Mouse (Mus musculus) adrenal gland, postnatal 14 days (tissue): ENCODE measurements at regions not wholly inside any gene's neighbourhood (a gene's known extent, or its start where the extent isn't known, plus 50 kb on each side); places are given as distances from the start of the nearest gene placed in this dataset.
"Not testable (repeated sequence)": the region's sequence is repeated elsewhere in the genome, so short reads cannot be mapped to it uniquely, and the experiment has no call there.

Experiments
- DNase-seq: peaks from one replicate; pipeline ENCODE4 v3.0.0; 2021; ENCODE audit warnings: mixed read lengths

- DNase-seq, result peak; percentile 81
These were observed 74.1 kb upstream of the Diaph3 start for GRCm38 (mm10) chr14:87215099-87215498.

DNA sequence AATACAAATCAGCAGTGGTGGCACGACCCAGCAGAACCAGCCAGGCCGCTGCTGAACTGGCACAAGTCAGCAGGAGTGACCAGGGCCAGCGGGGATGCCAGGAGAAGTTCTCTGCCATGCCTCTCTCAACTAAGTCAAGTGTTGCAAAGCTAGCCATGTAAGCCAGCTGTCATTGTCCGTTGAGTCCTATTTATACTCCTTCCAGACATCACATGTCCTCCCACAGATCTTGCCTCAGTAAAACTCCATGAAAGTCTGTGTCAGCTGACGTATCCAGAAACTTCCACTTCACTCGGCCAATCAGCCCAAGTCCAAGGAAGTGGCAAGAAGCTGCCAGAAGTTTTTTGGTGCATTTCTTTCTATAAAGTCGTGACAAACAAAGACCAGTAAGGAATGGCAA is 76.0 kb upstream of the Diaph3 start:
- no peak for DNase-seq

DNA sequence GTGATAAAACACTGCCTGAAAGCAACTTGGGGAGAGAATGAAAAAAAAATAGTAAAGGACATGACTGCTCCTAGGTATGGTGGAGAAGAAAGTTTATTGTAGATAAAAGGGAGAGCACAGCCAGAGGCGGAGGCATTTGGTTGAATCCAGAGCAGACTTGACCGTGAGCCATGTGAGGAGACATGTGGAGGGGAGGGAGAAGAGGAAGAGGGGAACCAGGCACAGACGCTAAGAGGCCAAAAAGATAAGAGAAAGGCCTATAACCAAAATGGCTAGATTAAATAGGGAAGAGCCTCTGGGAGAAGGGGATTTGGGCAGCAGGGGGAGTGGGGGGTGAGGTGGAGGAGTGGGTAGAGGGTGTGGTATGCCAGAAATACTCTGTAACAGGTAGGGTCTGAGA is 78.9 kb upstream of the Diaph3 start:
- DNase-seq, result no peak

DNA sequence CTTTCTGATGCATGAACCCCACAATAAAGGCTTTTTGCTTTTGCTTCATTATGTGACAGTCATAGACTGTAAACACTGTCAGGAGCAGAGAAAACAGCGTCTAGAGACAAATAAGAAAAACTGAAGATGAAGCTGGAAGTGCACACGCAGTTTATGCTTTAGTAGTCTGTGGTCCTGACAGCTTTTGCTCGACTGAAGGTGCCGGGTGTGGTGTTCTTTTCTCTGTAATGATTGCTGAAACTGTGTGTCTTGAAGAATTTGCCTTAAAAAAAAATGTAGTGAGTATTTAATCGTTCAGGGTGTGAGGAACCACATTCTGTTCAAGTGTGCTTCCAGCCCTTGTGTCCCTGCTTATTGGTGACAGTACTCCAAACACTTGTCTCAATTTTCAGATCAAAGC is 83.8 kb upstream of the Diaph3 start:
- no peak for DNase-seq

DNA sequence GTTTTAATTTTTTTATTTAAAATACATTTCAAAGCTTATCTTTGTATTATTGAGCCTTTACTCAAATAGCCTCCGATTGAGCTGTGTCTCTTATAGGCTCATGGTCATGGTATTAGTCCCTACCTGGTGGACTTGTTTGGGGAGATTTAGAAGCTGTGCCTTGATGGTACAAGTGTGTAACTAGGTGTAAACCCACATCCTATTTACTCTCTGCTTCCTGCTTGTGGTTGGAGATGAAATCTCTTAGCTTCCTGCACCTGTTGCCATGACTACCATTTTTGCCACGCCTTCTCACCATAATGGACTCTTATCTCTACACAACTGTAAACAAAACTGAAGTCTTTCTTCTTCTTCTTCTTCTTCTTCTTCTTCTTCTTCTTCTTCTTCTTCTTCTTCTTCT is 108.2 kb upstream of the Diaph3 start:
- no peak for DNase-seq

DNA sequence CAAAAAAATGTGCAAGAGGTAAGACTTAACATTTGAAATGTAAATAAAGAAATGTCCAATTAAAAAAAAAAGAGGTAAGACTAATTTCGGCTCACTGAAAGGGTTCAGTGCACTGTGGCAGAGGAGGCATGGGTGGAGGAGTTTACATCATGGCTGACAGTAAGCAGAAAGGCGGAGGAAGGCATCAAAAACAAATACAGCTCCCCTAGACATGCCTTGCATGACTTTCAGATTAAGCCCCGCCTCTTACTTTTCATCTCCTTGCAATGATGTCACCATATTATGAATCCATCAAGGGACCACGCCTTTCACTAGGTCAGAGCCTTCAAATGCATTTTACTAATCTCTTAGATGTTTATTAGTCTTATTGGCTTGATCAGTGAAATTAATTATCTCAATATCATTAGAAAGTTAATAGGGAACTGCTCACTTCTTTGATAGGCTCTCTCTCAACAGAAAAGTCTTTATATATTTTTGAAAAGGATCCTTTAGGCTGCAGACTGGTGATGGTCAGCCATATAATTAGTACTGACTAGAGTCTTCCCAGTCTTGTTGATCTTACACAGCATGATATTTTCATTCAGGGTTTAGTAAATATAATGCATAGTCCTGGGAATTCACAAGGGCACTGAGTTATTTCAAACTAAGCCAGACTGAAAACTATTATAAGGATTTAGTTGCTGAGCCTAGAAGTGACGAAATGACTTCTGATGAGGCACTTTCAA is 114.6 kb upstream of the Diaph3 start:
- no peak for DNase-seq

- DNase-seq, result no peak
These were observed 120.7 kb upstream of the Diaph3 start for GRCm38 (mm10) chr14:87261726-87262125.

- no peak for DNase-seq
These were observed 123.8 kb upstream of the Diaph3 start for GRCm38 (mm10) chr14:87264826-87265225.

DNA sequence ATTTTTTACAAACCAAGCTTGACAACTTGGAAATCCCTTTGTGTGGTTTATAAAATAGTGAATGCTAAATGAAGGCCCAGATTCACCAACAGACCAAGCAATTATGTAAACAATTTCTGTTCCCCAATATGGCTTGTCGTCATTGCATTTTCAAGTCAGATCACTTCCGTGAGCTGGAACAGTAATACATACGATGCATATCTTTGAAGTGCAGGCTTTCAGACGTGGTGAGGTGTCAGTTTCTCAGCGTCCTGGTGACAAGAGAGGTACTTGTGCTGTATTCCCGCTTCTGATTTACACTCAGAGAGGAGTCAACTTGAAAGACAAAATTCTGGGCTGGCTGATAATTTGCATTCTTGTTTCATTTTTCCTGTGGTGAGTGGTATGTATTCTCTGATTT is 125.3 kb upstream of the Diaph3 start:
- DNase-seq, result no peak

DNA sequence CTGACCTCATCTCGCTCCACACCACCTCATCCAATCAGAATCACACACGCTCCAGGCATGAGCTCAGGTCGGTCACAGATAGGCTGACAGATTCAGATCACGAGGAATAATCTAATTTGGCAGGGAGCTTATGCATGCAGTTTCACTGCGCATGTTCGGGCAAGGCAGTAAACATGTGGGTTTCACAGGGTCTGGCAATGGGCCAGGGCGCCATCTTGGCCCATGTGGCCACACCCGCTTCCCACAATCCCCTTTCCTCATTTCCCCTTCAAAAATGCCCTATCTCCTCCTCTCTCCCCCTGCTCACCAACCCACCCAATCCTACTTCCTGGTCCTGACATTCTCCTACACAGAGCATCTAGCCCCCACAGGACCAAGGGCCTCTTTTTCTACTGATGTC is 127.2 kb upstream of the Tdrd3 start:
- not testable (repeated sequence) for DNase-seq

DNA sequence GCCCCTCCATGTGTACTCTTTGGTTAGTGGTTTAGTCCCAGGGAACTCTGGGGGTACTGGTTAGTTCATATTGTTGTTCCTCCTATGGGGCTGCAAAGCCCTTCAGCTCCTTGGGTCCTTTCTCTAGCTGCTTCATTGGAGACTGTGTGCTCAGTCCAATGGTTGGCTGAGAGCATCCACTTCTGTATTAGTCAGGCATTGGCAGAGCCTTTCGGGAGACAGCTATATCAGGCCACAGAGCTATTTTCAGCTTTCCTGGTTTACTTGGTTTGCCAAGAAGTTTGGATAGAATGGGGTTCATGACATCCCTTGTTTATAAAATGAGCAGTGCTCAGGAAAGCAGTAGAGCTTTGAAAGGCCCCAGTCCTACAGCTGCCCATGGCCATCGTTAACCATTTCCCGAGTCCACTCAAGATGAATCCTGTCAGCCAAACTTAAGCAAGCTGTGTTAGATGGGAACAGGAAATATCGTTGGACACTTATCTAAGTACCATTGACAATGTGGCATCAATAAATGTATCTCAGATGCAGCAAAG is 126.7 kb upstream of the Tdrd3 start:
- DNase-seq, result no peak

- DNase-seq, result no peak
These were observed 121.2 kb upstream of the Tdrd3 start for GRCm38 (mm10) chr14:87295206-87295605.

DNA sequence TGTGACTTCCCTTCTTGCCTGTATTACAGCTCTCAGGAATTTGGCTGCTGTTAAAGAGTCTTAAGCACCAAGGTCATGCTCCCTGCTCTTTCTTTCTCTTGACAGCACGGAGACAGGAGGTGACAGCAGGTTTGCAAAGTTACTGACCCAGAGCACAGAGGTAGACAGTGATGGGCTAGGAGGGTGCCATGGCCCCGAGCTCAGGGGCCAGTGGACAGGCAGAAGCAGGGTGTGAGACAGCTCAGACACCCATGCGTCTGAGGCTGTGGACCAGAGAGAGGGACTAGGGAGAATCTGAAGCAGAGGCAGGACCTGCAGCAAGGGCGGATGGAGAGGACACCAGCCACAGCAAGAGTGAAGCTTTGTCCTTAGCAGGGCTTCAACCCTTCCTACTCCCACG is 119.3 kb upstream of the Tdrd3 start:
- no peak for DNase-seq

- DNase-seq, result no peak
These were observed 115.6 kb upstream of the Tdrd3 start for GRCm38 (mm10) chr14:87300838-87301237.

- no peak for DNase-seq
These were observed 114.9 kb upstream of the Tdrd3 start for GRCm38 (mm10) chr14:87301564-87301963.

DNA sequence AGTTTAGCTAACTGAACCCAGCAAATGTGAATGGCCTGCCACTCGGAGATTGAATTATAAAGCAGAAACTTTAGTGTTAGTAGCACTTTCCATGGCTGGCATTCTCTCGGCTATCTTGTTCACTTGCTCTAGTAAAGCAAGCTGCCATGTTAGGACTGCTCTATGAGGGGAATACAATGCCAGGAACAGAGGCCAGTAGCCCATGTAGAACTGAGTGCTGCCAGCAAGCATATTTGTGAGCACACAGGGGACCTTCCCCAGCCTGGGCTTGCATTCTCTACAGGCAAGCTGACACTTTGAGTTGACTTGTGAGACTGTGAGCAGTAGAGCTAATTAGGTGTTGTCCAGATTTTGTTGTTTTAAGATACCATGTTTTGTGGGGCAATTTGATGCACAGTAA is 111.0 kb upstream of the Tdrd3 start:
- DNase-seq, result no peak

DNA sequence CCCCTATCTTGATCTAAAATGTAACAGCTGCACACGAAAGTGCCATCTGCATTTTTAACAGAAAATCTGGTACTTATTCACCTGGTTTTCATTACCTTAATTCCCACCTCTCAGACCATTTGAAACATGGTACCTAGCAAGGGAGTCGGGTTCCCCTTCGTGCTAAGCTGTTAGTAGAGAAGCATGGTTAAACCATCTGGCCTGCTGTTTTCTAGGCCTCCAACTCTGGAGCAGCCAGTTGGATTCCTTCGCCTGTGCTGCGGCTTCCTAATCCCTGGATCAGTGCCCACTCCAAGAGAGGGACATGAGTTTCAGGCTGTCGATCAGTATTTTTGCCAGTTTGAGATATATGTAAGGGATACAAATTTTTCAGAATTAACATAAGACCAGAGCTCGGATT is 110.4 kb upstream of the Tdrd3 start:
- DNase-seq, result no peak

GRCm38 (mm10) chr14:87308016-87308415 is 108.4 kb upstream of the Tdrd3 start:
- DNase-seq, result peak; percentile 7

DNA sequence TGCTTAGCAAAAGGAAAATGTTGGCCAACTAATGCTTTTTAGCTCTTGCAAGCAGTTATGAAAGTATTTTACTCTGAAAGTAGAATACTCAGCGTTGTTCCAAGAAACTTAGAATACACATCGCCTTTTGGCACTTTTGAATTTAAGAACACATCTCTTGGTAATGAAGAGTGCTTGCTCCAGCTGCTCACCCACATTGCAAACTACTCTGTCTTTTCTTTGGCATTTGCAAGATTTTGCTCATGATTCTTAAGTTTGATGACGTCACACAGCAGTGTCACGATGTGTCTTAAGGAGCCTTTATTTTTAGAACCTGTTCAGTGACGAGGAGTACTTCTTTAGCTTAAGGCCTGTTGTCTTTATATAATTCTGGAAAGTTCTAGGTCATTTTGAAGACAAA is 104.1 kb upstream of the Tdrd3 start:
- DNase-seq, result no peak

DNA sequence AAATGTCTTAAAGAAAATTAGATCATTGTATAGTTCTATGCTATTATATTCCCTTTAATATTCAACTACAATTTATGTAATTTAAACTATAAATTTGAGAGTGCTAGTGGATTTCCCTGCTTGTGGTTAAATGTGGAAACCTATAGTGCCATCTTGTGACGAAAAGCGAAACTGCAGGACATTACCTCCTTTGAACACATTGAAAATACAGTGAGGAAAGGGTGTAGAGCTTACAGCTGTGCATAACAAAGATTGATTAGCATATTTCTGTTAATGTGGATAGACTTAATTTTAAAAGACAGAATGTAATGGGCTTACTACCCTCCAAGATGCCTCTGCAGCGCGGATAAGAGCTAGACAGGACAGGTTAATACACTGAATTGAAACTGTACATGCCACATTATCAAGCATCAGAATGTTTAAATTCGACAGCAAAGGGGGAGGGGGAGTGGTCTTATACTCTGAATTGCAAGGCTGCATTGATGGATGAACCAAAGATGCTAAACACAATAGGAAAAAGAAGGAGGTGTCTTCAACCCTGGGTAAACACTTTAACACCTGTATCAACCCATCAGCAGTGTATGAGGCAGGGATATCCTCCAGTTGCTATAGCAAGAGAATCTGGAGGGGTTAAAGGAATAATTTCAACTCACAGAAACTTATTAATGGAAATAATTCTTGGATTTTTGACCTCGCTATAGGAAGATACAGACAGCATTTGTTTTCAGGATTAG is 101.3 kb upstream of the Tdrd3 start:
- peak; percentile 60 for DNase-seq

DNA sequence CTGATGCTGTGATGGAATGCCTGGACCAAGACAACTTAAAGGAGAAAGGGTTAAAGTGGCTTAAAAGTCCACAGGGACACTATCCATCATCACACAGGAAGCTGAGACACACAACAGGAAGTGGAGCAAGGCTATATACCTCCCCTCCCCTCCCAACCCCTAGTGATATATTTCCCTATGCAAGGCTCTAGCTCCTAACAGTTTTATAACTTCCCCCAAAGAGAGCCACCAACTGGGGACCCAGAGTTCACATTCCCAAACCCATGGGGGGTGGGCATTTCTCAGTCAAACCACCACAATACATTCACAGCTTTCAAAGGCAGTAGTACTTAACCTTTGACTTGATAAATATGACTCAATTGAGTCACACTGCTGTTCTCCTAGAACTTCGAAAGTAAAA is 88.6 kb upstream of the Tdrd3 start:
- no peak for DNase-seq

DNA sequence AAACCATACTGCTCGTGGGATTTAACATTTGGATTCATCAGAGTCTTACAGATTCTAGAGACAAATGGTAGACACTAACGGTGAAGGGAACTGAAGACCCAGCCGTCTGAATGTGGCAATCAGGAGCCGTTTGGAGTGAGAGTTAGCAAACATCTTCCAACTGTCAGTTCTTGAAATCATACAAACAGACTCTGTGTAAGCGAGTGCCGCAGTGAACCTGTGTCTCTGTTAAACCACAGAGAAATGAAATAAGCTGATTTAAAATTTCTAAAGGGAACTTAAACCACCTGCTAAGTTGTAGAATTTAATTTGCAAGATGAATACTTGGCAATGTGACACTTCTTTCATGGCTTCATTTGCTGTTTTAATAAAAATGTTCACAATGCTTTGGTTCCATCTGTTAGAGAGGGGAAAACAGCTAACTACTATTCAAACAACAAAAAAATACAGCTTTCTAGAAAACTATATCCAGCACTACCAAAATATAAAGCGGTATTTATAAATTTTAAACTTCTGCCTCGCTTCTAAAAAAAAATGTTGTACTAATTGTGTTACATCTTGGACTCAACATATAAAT is 78.4 kb upstream of the Tdrd3 start:
- DNase-seq, result no peak

- DNase-seq, result no peak
These were observed 71.9 kb upstream of the Tdrd3 start for GRCm38 (mm10) chr14:87344540-87344939.

DNA sequence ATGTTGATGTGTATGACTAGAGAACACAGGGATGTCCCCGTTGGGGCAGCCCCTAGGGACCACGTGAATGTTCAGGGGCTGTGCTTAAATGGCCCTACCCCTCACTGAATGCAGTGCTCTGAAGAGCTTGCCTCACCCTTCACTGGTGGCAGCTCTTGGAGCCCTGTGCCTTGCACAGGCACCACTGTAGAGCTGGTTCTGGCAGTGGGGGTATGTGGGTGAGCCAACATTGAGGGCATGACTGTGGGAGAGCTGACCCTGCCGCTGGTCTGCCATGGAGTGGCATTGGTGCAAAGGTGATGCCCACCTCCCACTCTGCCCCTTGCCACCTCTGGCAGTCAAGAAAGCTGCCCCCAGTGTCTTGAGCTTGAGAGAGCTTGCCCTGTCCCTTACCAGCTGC is 69.6 kb upstream of the Tdrd3 start:
- no peak for DNase-seq
